Mouse (Mus musculus) myocyte (in vitro differentiated cells): ENCODE measurements around the gene Pxylp1. TPM values are rescaled to one million over a fixed set of nuclear protein-coding genes. Genes with fewer than 3 reads are reported as not detected.

Experiments used
- H3K27me3 ChIP-seq: one replicate; pipeline ENCODE4 v1.6.1; 2011; ENCODE audit not compliant: control insufficient read depth, insufficient read depth, insufficient read length
- H3K36me3 ChIP-seq: one replicate; pipeline ENCODE4 v1.6.1; 2011; ENCODE audit not compliant: control insufficient read depth, insufficient read depth
- H3K4me2 ChIP-seq: one replicate; pipeline ENCODE4 v1.6.1; 2011; ENCODE audit warnings: low read depth, control low read depth
- H3K4me3 ChIP-seq: one replicate; pipeline ENCODE4 v1.5.1; 2011; ENCODE audit warnings: mild to moderate bottlenecking, control low read depth, moderate library complexity
- H3K79me2 ChIP-seq: one replicate; pipeline ENCODE4 v1.6.1; 2011; ENCODE audit not compliant: control insufficient read depth, insufficient read depth
- H3ac ChIP-seq: one replicate; pipeline ENCODE4 v1.6.1; 2011; ENCODE audit not compliant: control insufficient read depth, insufficient read length
- CEBPB ChIP-seq: IDR thresholded peaks from 2 replicates; pipeline ENCODE4 v1.6.1; 2011; ENCODE audit warnings: mild to moderate bottlenecking, moderate library complexity; ENCODE audit not compliant: poor library complexity, insufficient read depth, severe bottlenecking
- E2F4 ChIP-seq: IDR thresholded peaks from one replicate; pipeline ENCODE4 v1.6.1; 2011; ENCODE audit warnings: mild to moderate bottlenecking, control low read depth, moderate library complexity; ENCODE audit not compliant: insufficient read depth
- MAX ChIP-seq: IDR thresholded peaks from one replicate; pipeline ENCODE4 v1.6.1; 2011; ENCODE audit warnings: low read depth, mild to moderate bottlenecking, control low read depth
- MYOD1 ChIP-seq, 3 experiments: IDR thresholded peaks; one replicate each; pipeline ENCODE4 v1.6.1; 2011; ENCODE audit warnings: control low read depth in 2 of 3, low read depth in 2 of 3, mild to moderate bottlenecking in 2 of 3, moderate library complexity in 1 of 3; ENCODE audit not compliant: insufficient read length in 2 of 3, control insufficient read depth in 1 of 3
- MYOG ChIP-seq, 3 experiments: IDR thresholded peaks; one replicate each; pipeline ENCODE4 v1.6.1; 2011; ENCODE audit warnings: control low read depth in 2 of 3, low read depth in 2 of 3, mild to moderate bottlenecking in 2 of 3; ENCODE audit not compliant: insufficient read length in 2 of 3, control insufficient read depth in 1 of 3, insufficient read depth in 1 of 3
- POLR2A ChIP-seq: IDR thresholded peaks from one replicate; pipeline ENCODE4 v1.6.1; 2011; ENCODE audit warnings: low read depth, mild to moderate bottlenecking, control low read depth, moderate library complexity; ENCODE audit not compliant: insufficient read length
- POLR2AphosphoS2 ChIP-seq: IDR thresholded peaks from one replicate; pipeline ENCODE4 v1.6.1; 2011; ENCODE audit warnings: low read depth, control low read depth; ENCODE audit not compliant: insufficient read length
- REST ChIP-seq: IDR thresholded peaks from one replicate; pipeline ENCODE4 v1.6.1; 2011; ENCODE audit warnings: mild to moderate bottlenecking, control low read depth, moderate library complexity; ENCODE audit not compliant: insufficient read depth, insufficient read length
- SRF ChIP-seq: IDR thresholded peaks from one replicate; pipeline ENCODE4 v1.6.1; 2011; ENCODE audit warnings: low read depth; ENCODE audit not compliant: control insufficient read depth, insufficient read length
- TCF12 ChIP-seq: IDR thresholded peaks from one replicate; pipeline ENCODE4 v1.6.1; 2011; ENCODE audit warnings: mild to moderate bottlenecking, control low read depth; ENCODE audit not compliant: poor library complexity, insufficient read depth, severe bottlenecking
- TCF3 ChIP-seq: IDR thresholded peaks from one replicate; pipeline ENCODE4 v1.6.1; 2011; ENCODE audit warnings: low read depth, control low read depth; ENCODE audit not compliant: insufficient read length
- USF1 ChIP-seq: IDR thresholded peaks from one replicate; pipeline ENCODE4 v1.6.1; 2011; ENCODE audit warnings: low read depth, mild to moderate bottlenecking, control low read depth, moderate library complexity
- polyA plus RNA-seq: library from polyadenylated mRNA; unstranded; fragments of >200 nt; fragmentation: generic; extraction: Trizol; gene quantifications from one replicate; pipeline ENCODE4 v1.2.1, GENCODE M21; 2012; ENCODE audit warnings: missing spikeins

Pxylp1 gene
- polyA plus RNA-seq, 1 experiment, result 3.1 TPM

DNA sequence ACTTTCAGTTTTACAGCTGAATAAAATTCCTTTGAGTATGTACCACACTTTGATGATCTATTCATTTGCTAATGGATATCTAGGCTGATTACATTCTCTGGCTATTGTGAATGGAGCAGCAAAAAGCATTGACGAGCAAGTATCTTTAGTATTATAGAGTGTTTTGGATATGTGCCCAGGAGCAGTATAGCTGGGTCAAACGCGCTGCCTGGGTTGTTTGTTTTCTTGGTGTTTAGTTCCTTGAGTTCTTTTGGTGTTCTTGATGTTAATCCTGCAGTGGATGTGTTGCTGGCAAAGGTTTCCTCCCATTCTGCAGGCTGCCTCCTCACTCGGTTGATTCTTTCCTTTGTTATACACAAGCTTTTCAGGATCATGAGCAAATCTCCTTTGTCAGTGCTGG is 80.5 kb downstream of the Pxylp1 start:
- Histone ChIP-seq H3ac (no peak overlapping the region), H3K27me3 (no peaks in the 10 kb centered on the region), H3K4me3 (no peak overlapping the region), H3K36me3 (no peaks in the 10 kb centered on the region), H3K79me2 (no peaks in the 10 kb centered on the region), H3K4me2 (no peak overlapping the region)
- TF ChIP-seq TCF12 (no peak), E2F4 (no peak), USF1 (no peak), MYOD1 (IDR thresholded peaks at IDR 0.05; ENCODE audit: control insufficient read depth in 1 of 3, insufficient read length in 2 of 3, low read depth in 2 of 3) (no peak), MYOG (IDR thresholded peaks at IDR 0.05; ENCODE audit: control insufficient read depth in 1 of 3, insufficient read depth in 1 of 3, insufficient read length in 2 of 3, low read depth in 2 of 3) (no peak), CEBPB (no peak), MAX (no peak), REST (no peak), POLR2A (no peak), POLR2AphosphoS2 (no peak), TCF3 (no peak), SRF (no peak)

DNA sequence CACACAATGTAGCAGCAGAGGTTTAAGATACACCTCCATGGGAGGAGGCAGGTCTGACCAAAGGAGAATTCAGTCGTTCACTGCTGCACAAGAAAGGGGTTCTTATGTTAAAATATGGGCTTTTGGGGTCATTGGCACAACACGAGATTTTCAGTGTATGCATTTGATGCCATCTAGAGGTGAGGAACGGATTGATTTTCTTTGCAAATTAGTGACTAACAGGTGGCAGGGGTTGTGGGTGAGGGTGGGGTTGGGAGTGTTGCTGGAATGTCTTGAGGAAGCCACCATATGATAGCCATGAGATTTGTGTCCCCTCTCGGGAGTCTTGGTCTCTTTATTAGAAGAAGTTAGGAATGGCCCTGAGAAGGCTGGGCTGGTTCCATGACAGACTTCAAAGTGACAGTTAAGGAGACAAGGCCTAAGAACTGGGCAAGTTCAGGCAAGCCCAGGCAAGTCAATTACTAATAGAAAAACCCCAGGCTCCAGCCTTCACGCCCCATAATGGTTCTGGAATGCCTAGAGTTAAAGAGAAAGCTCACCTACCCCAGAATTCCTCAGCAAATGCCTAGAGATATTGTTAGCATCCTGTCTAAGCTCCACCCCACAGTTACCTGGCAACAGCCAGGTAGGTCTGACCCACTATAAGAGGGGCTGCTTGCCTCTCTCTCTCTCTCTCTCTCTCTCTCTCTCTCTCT is 92.2 kb downstream of the Pxylp1 start:
- no peaks in the 10 kb centered on the region for H3K36me3 ChIP-seq
- H3ac ChIP-seq, result no peak overlapping the region
- H3K4me2 ChIP-seq, result peak overlapping the region; percentile 5
- H3K79me2 ChIP-seq, result no peaks in the 10 kb centered on the region
- TF ChIP-seq MYOG (IDR thresholded peaks at IDR 0.05; ENCODE audit: control insufficient read depth in 1 of 3, insufficient read depth in 1 of 3, insufficient read length in 2 of 3, low read depth in 2 of 3) (peak in 1 of 3 experiments; percentile 36), E2F4 (no peak), MYOD1 (IDR thresholded peaks at IDR 0.05; ENCODE audit: control insufficient read depth in 1 of 3, insufficient read length in 2 of 3, low read depth in 2 of 3) (peak in 2 of 3 experiments; percentile 42 to 78), MAX (no peak)
- H3K27me3 ChIP-seq, result no peaks in the 10 kb centered on the region
- no peak overlapping the region for H3K4me3 ChIP-seq

- Histone ChIP-seq H3ac (no peak overlapping the region), H3K4me3 (no peak overlapping the region), H3K27me3 (no peaks in the 10 kb centered on the region), H3K79me2 (no peaks in the 10 kb centered on the region), H3K36me3 (no peaks in the 10 kb centered on the region), H3K4me2 (no peak overlapping the region)
- no peak for TF ChIP-seq CEBPB
These were observed 95.2 kb downstream of the Pxylp1 start for GRCm38 (mm10) chr9:96797311-96797710.

DNA sequence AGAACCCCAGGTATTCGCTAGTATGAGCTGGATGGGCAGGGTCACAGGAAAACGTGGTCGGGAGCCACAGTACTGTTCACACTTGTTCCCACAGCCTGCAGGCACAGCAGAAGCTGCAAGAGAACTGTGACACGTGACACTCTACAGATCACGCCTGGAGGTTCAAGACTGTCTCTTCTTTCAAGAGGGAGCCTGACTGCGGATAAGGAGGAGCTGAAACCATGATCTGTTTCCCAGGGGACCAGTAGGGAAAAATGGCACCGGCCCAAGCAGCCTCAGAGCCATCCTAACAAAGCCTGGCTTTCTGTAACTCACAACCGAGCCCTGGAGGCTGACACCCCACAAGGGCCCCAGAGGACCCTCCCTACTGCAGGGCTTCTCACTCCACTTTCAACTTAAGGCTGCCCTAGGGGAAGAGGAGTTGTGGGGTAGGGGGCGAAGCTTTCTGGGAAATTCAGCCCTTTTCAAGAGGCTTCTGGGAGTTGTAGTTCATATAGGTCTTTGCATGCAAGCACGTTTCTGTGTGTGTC is 97.0 kb downstream of the Pxylp1 start:
- no peaks in the 10 kb centered on the region for H3K27me3 ChIP-seq
- no peak overlapping the region for H3ac ChIP-seq
- no peak overlapping the region for H3K4me3 ChIP-seq
- TF ChIP-seq E2F4 (no peak), USF1 (peak; percentile 47)
- H3K36me3 ChIP-seq, result no peaks in the 10 kb centered on the region
- peak overlapping the region; percentile 39 for H3K4me2 ChIP-seq
- H3K79me2 ChIP-seq, result no peaks in the 10 kb centered on the region

- no peaks in the 10 kb centered on the region for H3K79me2 ChIP-seq
- H3ac ChIP-seq, result no peak overlapping the region
- no peaks in the 10 kb centered on the region for H3K27me3 ChIP-seq
- H3K4me3 ChIP-seq, result no peak overlapping the region
- H3K36me3 ChIP-seq, result no peaks in the 10 kb centered on the region
- TF ChIP-seq REST (no peak), POLR2A (no peak), SRF (no peak), TCF3 (no peak), MYOD1 (IDR thresholded peaks at IDR 0.05; ENCODE audit: control insufficient read depth in 1 of 3, insufficient read length in 2 of 3, low read depth in 2 of 3) (no peak), MYOG (IDR thresholded peaks at IDR 0.05; ENCODE audit: control insufficient read depth in 1 of 3, insufficient read depth in 1 of 3, insufficient read length in 2 of 3, low read depth in 2 of 3) (no peak), USF1 (no peak), MAX (no peak), POLR2AphosphoS2 (no peak), E2F4 (no peak), CEBPB (no peak), TCF12 (no peak)
- H3K4me2 ChIP-seq, result no peak overlapping the region
These were observed 97.9 kb downstream of the Pxylp1 start for GRCm38 (mm10) chr9:96794601-96795000.

DNA sequence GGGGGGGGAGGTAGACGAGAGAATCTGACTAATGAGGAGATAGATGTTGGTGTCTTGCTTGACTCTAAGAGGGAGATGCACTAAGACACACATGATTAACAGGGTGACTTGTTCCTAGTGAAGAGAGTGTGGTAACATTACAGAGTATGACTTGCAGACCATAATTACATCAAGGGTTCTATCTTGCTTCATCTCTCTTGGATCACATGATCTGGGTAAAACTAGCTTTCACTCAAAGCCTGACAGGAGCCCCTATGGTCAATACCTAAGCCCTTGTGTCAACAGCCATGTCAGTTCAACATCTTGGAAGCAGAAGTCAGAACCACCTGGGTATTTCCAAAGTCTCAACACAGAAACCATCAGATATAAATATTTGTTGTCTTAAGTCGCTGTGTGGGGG is 99.9 kb downstream of the Pxylp1 start:
- no peaks in the 10 kb centered on the region for H3K36me3 ChIP-seq
- no peak overlapping the region for H3K4me3 ChIP-seq
- no peak for TF ChIP-seq POLR2A
- no peak for TF ChIP-seq MYOG (IDR thresholded peaks at IDR 0.05; ENCODE audit: control insufficient read depth in 1 of 3, insufficient read depth in 1 of 3, insufficient read length in 2 of 3, low read depth in 2 of 3)
- no peak for TF ChIP-seq MYOD1 (IDR thresholded peaks at IDR 0.05; ENCODE audit: control insufficient read depth in 1 of 3, insufficient read length in 2 of 3, low read depth in 2 of 3)
- TF ChIP-seq POLR2AphosphoS2, result no peak
- no peak for TF ChIP-seq TCF3
- TF ChIP-seq CEBPB, result no peak
- no peak for TF ChIP-seq REST
- no peak for TF ChIP-seq MAX
- no peak for TF ChIP-seq SRF
- TF ChIP-seq USF1, result no peak
- no peak for TF ChIP-seq TCF12
- no peak for TF ChIP-seq E2F4
- H3K4me2 ChIP-seq, result no peak overlapping the region
- no peaks in the 10 kb centered on the region for H3K27me3 ChIP-seq
- H3ac ChIP-seq, result no peak overlapping the region
- no peaks in the 10 kb centered on the region for H3K79me2 ChIP-seq
